Mouse (Mus musculus): ENCODE measurements around the gene Ushbp1. TPM values are rescaled to one million over a fixed set of nuclear protein-coding genes. Genes with fewer than 3 reads are reported as not detected.
A peak's percentile ranks its signal among the peaks of the same experiment; 100 is the strongest.

Ushbp1 gene
- polyA plus RNA-seq, 1 experiment from 2014 or later = 8.2 TPM

DNA sequence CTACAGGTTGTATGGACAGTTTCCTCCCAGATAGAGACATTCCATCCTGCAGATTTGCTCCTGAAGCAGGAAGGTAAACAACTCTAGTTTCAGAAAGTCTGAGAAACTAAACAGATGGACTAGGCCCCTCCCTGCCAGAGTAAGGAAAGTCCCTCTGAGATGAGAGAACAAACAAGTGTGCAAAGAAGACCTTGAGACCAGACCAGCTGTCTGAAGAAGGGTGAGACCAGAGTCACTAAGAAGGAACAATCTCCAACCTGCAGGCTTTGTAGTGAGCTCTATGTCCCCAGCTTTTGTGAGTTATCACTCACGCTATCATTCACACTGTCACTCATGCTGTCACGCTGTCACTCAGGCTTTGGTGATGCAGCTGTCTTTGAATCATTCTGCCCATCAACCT, 3.9 kb downstream of the Ushbp1 start:
- Histone ChIP-seq H3K4me3 (no peak overlapping the region), H3K9me3 (no peaks in the 10 kb centered on the region), H3K4me2 (replicated peaks) (no peak overlapping the region), H3K36me3 (no peaks in the 10 kb centered on the region), H3K27me3 (no peaks in the 10 kb centered on the region), H3K4me1 (0 out of 2 replicates have a peak, but pooled peaks cover 4% of the 10 kb centered on the region), H3K27ac (no peak overlapping the region), H3K9ac (no peak overlapping the region)
- 93% methylated on average over 2 of the region's 2 CpGs for WGBS
- ATAC-seq (ENCODE audit: low FRiP score, low read depth) = no peak

GRCm38 (mm10) chr8:71388267-71388666, 7.3 kb downstream of the Ushbp1 start:
- Histone ChIP-seq H3K9me3 (no peaks in the 10 kb centered on the region), H3K9ac (no peak overlapping the region), H3K27ac (no peak overlapping the region), H3K4me2 (replicated peaks) (no peak overlapping the region), H3K4me1 (peaks cover 4% of the 10 kb centered on the region), H3K4me3 (no peak overlapping the region), H3K36me3 (no peaks in the 10 kb centered on the region), H3K27me3 (no peaks in the 10 kb centered on the region)
- no peak for ATAC-seq (ENCODE audit: low FRiP score, low read depth)
- 68% methylated on average over 1 of the region's 1 CpGs for WGBS

DNA sequence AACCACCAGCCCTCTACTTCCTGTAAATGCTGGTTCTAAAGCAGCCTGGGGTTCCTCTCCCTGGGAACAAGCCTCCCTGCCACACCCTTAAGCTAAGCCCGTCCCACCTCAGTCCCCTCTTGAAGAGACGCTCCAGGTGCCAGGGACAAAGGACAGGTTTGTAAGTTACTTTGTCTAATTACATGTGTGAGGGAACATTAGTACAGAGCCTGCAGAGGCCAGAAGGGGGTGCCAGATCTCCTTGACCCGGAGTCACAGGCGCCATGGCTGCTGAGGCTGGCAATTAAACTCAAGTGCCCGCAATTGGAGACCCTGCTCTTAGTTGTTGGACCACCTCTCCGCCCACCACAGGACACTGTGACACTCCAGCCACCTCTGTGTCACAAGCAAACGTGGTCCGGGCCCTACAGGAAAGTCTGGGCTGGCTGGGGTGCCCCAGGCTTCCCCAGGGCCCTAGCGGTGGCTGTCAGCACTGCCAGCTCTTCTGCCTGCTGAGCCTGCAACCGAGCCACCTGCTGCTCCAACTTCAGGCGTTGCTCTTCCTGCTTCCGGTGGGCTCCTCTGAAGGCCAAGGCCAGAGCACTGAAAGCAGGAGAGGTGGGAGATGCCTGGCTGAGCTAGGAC, 10.3 kb downstream of the Ushbp1 start:
- no peak overlapping the region for H3K4me3 ChIP-seq
- H3K9ac ChIP-seq = no peak overlapping the region
- no peaks in the 10 kb centered on the region for H3K9me3 ChIP-seq
- H3K4me2 ChIP-seq (replicated peaks) = no peak overlapping the region
- no peak for ATAC-seq (ENCODE audit: low FRiP score, low read depth)
- H3K27ac ChIP-seq = no peak overlapping the region
- WGBS = 66% methylated on average over 12 of the region's 12 CpGs
- no peaks in the 10 kb centered on the region for H3K27me3 ChIP-seq
- H3K36me3 ChIP-seq = no peaks in the 10 kb centered on the region
- H3K4me1 ChIP-seq = peaks cover 23% of the 10 kb centered on the region

GRCm38 (mm10) chr8:71383860-71384259, 11.7 kb downstream of the Ushbp1 start:
- Histone ChIP-seq H3K27ac (no peak overlapping the region), H3K9ac (no peak overlapping the region)
- ATAC-seq (ENCODE audit: low FRiP score, low read depth) = no peak

DNA sequence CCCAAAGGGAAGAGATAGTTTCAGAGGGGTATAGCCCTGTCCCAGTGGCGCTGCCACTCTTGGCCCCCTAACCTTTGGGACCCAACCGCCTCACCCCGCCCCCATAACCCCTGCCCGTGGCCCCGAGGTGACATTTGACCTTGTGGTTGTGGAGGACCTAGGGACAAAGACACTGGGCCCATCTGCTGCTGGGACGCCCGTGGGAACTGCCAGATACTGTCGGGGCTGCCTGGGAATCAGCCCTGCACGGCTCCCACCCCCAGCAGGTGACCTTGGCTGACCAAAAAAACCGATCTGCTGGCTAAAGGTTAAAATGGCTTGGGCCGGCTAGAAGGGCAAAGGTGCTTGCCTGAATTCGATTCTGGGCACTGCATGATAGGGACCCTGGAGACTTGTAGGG, 12.2 kb downstream of the Ushbp1 start:
- Histone ChIP-seq H3K4me1 (peaks cover 42% of the 10 kb centered on the region), H3K4me3 (no peak overlapping the region), H3K27ac (no peak overlapping the region), H3K27me3 (no peaks in the 10 kb centered on the region), H3K9ac (no peak overlapping the region), H3K4me2 (replicated peaks) (no peak overlapping the region), H3K9me3 (no peaks in the 10 kb centered on the region), H3K36me3 (peaks cover 3% of the 10 kb centered on the region)
- ATAC-seq (ENCODE audit: low FRiP score, low read depth) = no peak
- 40% methylated on average over 12 of the region's 12 CpGs for WGBS

More at GRCm38 (mm10) chr8:71383860-71384259, 11.7 kb downstream of the Ushbp1 start:
- Histone ChIP-seq H3K27me3 (no peaks in the 10 kb centered on the region), H3K4me1 (peaks cover 37% of the 10 kb centered on the region), H3K4me2 (replicated peaks) (no peak overlapping the region), H3K36me3 (no peaks in the 10 kb centered on the region), H3K9me3 (no peaks in the 10 kb centered on the region), H3K4me3 (no peak overlapping the region)
- WGBS = 60% methylated on average over 3 of the region's 3 CpGs

- WGBS = 2% methylated on average over 48 of the region's 80 CpGs
- Histone ChIP-seq H3K4me1 (peaks cover 45% of the 10 kb centered on the region), H3K9ac (peak overlapping the region; percentile 88), H3K9me3 (no peaks in the 10 kb centered on the region), H3K4me3 (peak overlapping the region; percentile 89), H3K4me2 (replicated peaks) (peak overlapping the region; percentile 99), H3K36me3 (peaks cover 14% of the 10 kb centered on the region), H3K27ac (peak overlapping the region; percentile 83), H3K27me3 (no peaks in the 10 kb centered on the region)
- ATAC-seq (ENCODE audit: low FRiP score, low read depth) = peak; percentile 90
These were observed 13.3 kb downstream of the Ushbp1 start for GRCm38 (mm10) chr8:71381971-71382961.

DNA sequence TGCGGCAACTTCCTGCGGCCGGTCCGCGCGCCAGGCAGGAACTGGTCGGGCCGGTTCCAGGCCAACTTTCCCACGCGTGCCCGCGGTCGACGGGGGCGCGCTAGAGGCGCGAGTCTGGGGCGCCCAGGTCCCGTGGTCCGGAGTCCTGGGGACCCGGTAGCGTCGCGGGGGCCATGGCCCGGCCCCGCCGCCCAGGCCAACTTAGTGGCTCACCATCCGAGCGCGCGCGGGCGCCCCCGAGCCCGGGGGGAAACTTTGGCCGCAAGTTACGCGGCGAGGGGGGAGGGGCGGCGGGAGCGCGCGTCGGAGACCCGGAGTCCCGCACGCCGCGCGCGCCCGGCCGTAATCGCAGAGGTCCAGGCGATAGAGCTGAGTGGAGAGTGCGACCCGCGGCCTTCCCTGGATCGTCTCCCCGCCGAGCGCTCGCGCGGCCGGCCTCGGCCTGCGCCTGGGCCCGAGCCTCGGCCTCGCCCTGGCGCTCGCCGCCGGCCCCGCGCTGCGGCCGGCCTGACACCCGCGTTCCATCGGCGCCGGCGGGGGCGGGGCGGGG, 14.1 kb downstream of the Ushbp1 start, which contains the start of gene Nr2f6:
Gene Nr2f6, minus strand, starts transcription at position 540 of the 550 bp plus-strand sequence.
- no peaks in the 10 kb centered on the region for H3K27me3 ChIP-seq
- ATAC-seq (ENCODE audit: low FRiP score, low read depth) = peak; percentile 22
- H3K9me3 ChIP-seq = no peaks in the 10 kb centered on the region
- peak within 1 kb of the TSS; percentile 88 for H3K9ac ChIP-seq
- H3K4me3 ChIP-seq = peak within 1 kb of the TSS; percentile 89
- H3K4me1 ChIP-seq = peaks cover 51% of the 10 kb centered on the region
- H3K36me3 ChIP-seq = peaks cover 18% of the 10 kb centered on the region
- WGBS = 0% methylated on average over 65 of the region's 89 CpGs
- peak within 1 kb of the TSS; percentile 99 for H3K4me2 ChIP-seq (replicated peaks)
- peak within 1 kb of the TSS; percentile 84 for H3K27ac ChIP-seq

GRCm38 (mm10) chr8:71380178-71381171, 15.1 kb downstream of the Ushbp1 start:
- 2% methylated on average over 71 of the region's 72 CpGs for WGBS
- peaks cover 61% of the 10 kb centered on the region for H3K4me1 ChIP-seq
- H3K27me3 ChIP-seq = no peaks in the 10 kb centered on the region
- H3K36me3 ChIP-seq = peaks cover 18% of the 10 kb centered on the region
- peak overlapping the region; percentile 99 for H3K4me2 ChIP-seq (replicated peaks)
- H3K9me3 ChIP-seq = no peaks in the 10 kb centered on the region
- peak overlapping the region; percentile 88 for H3K9ac ChIP-seq
- no peak overlapping the region for H3K27ac ChIP-seq
- no peak for ATAC-seq (ENCODE audit: low FRiP score, low read depth)
- H3K4me3 ChIP-seq = peak overlapping the region; percentile 89

DNA sequence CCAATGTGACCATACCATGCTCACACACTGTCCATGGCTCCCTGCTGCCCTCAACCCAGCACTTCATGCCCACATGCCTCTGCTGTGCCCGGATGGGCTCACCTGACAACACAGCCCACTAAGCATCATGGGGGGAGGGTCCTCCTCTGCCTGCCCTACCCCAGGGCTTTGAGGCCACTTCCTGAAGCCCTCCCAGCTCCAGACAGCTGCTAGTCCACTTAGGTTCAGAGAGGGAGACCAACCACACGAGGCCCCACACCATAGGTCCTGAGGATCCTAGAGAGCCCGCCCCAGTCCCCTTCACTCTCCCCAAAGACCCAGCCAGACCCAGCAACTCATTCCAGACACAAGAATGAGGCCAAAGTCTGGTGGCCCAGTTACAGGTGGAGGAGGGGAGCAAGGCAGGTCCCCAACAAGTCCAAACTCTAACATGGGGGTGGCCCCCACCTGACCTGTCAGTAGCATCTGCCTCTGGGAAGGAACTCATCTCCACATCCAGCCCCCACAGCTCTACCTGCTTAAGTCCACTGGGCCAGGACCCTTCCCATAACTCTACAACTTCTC, 16.0 kb downstream of the Ushbp1 start:
- no peak overlapping the region for H3K27ac ChIP-seq
- no peaks in the 10 kb centered on the region for H3K27me3 ChIP-seq
- no peak for ATAC-seq (ENCODE audit: low FRiP score, low read depth)
- no peaks in the 10 kb centered on the region for H3K9me3 ChIP-seq
- H3K9ac ChIP-seq = peak overlapping the region; percentile 88
- peaks cover 67% of the 10 kb centered on the region for H3K4me1 ChIP-seq
- H3K4me2 ChIP-seq (replicated peaks) = peak overlapping the region; percentile 99
- peak overlapping the region; percentile 89 for H3K4me3 ChIP-seq
- WGBS = 50% methylated on average over 3 of the region's 3 CpGs
- peaks cover 26% of the 10 kb centered on the region for H3K36me3 ChIP-seq

- Histone ChIP-seq H3K27ac (no peak overlapping the region), H3K36me3 (peaks cover 32% of the 10 kb centered on the region), H3K9me3 (no peaks in the 10 kb centered on the region), H3K27me3 (no peaks in the 10 kb centered on the region), H3K9ac (peak overlapping the region; percentile 88), H3K4me2 (replicated peaks) (peak overlapping the region; percentile 99), H3K4me1 (peaks cover 67% of the 10 kb centered on the region), H3K4me3 (peak overlapping the region; percentile 89)
- 70% methylated on average over 4 of the region's 4 CpGs for WGBS
- no peak for ATAC-seq (ENCODE audit: low FRiP score, low read depth)
These were observed 16.6 kb downstream of the Ushbp1 start for GRCm38 (mm10) chr8:71379008-71379407.

Data from limb, embryonic 13.5 days (tissue).